Mouse (Mus musculus): ENCODE measurements around the gene Cycs. TPM values are rescaled to one million over a fixed set of nuclear protein-coding genes. Genes with fewer than 3 reads are reported as not detected.

Gene Cycs
- polyA plus RNA-seq, 1 experiment from 2014 or later = 161 TPM

GRCm38 (mm10) chr6:50521532-50522135 lies 44.7 kb downstream of the Cycs start:
- H3K9ac ChIP-seq = no peak overlapping the region
- H3K4me2 ChIP-seq = no peak overlapping the region
- 67% methylated on average over 7 of the region's 7 CpGs for WGBS
- H3K27me3 ChIP-seq (replicated peaks) = no peaks in the 10 kb centered on the region
- no peak for ATAC-seq (ENCODE audit: extremely low read depth, insufficient number of reproducible peaks, low FRiP score, low TSS enrichment)
- H3K4me3 ChIP-seq = no peak overlapping the region
- H3K36me3 ChIP-seq = no peaks in the 10 kb centered on the region
- no peaks in the 10 kb centered on the region for H3K4me1 ChIP-seq
- no peaks in the 10 kb centered on the region for H3K9me3 ChIP-seq
- no peak overlapping the region for H3K27ac ChIP-seq (replicated peaks)

DNA sequence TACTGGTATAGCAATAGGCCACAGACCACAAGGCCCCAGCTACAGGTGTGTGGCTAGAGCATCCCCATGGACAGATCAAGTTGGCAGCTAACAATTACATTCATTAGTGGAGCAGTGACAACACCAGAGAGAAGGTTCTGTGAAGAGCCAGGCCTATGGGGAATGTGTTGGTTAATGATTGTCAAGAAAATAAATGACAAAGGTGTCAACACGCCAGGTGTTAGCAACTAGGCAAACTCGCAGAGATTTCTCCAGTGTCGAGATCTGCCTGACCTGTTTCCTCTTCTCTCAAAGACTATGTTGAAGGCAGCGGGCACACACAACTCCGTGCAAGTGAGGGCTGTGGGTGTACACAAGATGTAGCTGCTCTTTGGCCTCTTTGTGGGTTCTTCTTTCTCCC lies 46.2 kb downstream of the Cycs start:
- Histone ChIP-seq H3K4me1 (no peaks in the 10 kb centered on the region), H3K9me3 (no peaks in the 10 kb centered on the region), H3K27ac (replicated peaks) (no peak overlapping the region), H3K4me3 (no peak overlapping the region), H3K36me3 (no peaks in the 10 kb centered on the region), H3K4me2 (no peak overlapping the region), H3K9ac (no peak overlapping the region), H3K27me3 (replicated peaks) (no peaks in the 10 kb centered on the region)
- WGBS = 79% methylated on average over 5 of the region's 5 CpGs
- ATAC-seq (ENCODE audit: extremely low read depth, insufficient number of reproducible peaks, low FRiP score, low TSS enrichment) = no peak

DNA sequence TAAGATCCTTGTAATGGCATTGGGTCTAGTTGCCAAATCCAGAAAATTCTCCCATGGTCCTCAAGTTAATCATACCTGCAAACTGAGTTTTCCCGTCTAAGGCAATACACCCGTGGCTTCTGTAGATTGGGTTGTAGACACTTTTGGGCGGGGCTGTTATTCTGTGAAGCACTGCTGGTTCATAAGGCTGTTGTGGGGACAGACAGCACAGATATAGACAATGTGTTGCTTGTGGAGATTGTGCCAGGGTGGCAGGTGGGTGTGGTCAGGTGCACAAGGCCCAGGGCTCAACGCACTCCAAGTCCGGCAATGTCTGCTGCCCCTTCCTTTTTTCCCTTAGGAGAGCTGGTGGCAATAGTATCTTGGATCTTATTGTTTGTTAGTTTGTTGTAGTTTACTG lies 48.0 kb downstream of the Cycs start:
- no peak overlapping the region for H3K27ac ChIP-seq (replicated peaks)
- 84% methylated on average over 5 of the region's 5 CpGs for WGBS
- no peaks in the 10 kb centered on the region for H3K36me3 ChIP-seq
- ATAC-seq (ENCODE audit: extremely low read depth, insufficient number of reproducible peaks, low FRiP score, low TSS enrichment) = no peak
- no peaks in the 10 kb centered on the region for H3K4me1 ChIP-seq
- H3K9ac ChIP-seq = no peak overlapping the region
- no peak overlapping the region for H3K4me2 ChIP-seq
- no peaks in the 10 kb centered on the region for H3K9me3 ChIP-seq
- H3K4me3 ChIP-seq = no peak overlapping the region
- H3K27me3 ChIP-seq (replicated peaks) = no peaks in the 10 kb centered on the region

Small RNAs within 50 kb of the gene (microRNA-seq; reads per million reads assigned to microRNA genes)
- not detected for gene Mir6371

Other genes with a start within 250 kb of the Cycs start
- 11.8 and 11.9 TPM in 2 replicates for gene Osbpl3, start 110.3 kb downstream of the Cycs start, polyA plus RNA-seq (2015; fragmentation: Nextera tagmentation; extraction: Ambion mirVana)
- 0.41 and 0.48 TPM in 2 replicates for gene 4921507P07Rik, start 30.1 kb upstream of the Cycs start, polyA plus RNA-seq (2015; fragmentation: Nextera tagmentation; extraction: Ambion mirVana)
- gene Npvf, start 87.9 kb upstream of the Cycs start, polyA plus RNA-seq (2015; fragmentation: Nextera tagmentation; extraction: Ambion mirVana) = not detected in 2 replicates